Mouse (Mus musculus) small intestine, adult 2 months (tissue): ENCODE measurements around the gene Ace3.

Experiments
- CTCF ChIP-seq: fragments of 200-500 bp; IDR thresholded peaks from 2 replicates; pipeline ENCODE4 v1.5.1; 2012; ENCODE audit warnings: low read depth, mild to moderate bottlenecking, control low read depth, inconsistent platforms, low read length, moderate library complexity, mixed read lengths; ENCODE audit not compliant: insufficient replicate concordance, insufficient read length; ENCODE audit errors: extremely low read depth
- POLR2A ChIP-seq: fragments of 200-500 bp; IDR thresholded peaks from 2 replicates; pipeline ENCODE4 v1.6.1; 2012; ENCODE audit warnings: low read depth, mild to moderate bottlenecking, control low read depth, inconsistent platforms, low read length, moderate library complexity

GRCm38 (mm10) chr11:105953402-105953801 is 41.1 kb upstream of the Ace3 start:
- no peak for TF ChIP-seq POLR2A
- no peak for TF ChIP-seq CTCF
